Mouse (Mus musculus) layer of hippocampus, postnatal 25 days (tissue): Measurements from ENCODE around the gene Zswim8. TPM values are rescaled to one million over a fixed set of nuclear protein-coding genes. Genes with fewer than 3 reads are reported as not detected.
"Not testable (repeated sequence)": the region's sequence is repeated elsewhere in the genome, so short reads cannot be mapped to it uniquely, and the experiment has no call there.

ENCODE experiments used
- DNase-seq, 2 experiments: peaks; one replicate each; pipeline ENCODE4 v3.0.0; 2022; ENCODE audit warnings: mixed read lengths in 2 of 2, low spot score in 1 of 2; ENCODE audit errors: extremely low spot score in 1 of 2
- total RNA-seq, 2 experiments: library from RNA; stranded (reverse); gene quantifications; 2 replicates each; pipeline ENCODE4 v1.2.3; 2021

The Zswim8 gene
- total RNA-seq, 2 experiments from 2014 or later: 151 to 180 TPM

DNA sequence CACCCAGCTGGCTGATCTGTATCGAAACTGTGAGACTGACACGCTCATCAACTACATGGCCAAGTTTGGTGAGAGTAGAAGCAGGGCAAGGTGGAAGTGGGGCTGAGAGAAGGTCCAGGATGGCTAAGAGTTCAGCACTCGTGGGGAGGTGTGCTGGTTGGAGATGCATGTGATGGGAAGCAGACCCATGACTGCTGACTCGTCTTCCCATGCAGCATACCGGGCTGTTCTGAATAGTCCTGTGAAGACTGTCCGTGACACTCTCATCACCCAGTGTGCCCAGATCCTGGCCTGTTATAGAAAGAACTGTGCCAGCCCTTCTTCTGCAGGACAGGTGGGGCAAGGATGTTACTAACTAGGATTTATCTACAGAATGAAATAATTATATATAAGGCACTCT is 15.6 kb upstream of the Zswim8 start:
- no peak for DNase-seq

DNA sequence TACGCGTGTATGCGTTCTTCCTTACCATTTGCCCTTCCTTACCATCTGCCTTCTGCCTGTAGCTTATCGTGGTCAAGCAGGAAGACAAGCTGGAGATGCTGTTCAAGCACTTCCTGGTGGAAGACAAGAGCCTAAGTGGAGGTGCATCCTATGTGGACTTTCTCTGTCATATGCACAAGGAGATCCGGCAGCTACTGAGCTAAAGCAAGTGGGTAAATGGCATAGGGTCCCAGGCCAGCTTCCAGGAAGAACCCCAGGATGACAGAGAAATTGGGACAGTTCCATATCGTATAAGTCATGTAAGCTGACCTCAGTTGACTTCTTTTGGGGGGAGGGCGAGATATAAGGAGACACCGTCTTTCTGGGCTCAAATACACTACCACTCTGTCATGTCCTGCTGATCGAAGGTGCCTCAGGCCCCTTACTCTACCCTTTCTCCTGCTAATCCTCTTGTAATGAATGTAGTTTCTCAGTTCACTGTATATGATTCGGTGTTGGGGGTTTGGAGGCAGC is 13.7 kb upstream of the Zswim8 start:
- DNase-seq: no peak

DNA sequence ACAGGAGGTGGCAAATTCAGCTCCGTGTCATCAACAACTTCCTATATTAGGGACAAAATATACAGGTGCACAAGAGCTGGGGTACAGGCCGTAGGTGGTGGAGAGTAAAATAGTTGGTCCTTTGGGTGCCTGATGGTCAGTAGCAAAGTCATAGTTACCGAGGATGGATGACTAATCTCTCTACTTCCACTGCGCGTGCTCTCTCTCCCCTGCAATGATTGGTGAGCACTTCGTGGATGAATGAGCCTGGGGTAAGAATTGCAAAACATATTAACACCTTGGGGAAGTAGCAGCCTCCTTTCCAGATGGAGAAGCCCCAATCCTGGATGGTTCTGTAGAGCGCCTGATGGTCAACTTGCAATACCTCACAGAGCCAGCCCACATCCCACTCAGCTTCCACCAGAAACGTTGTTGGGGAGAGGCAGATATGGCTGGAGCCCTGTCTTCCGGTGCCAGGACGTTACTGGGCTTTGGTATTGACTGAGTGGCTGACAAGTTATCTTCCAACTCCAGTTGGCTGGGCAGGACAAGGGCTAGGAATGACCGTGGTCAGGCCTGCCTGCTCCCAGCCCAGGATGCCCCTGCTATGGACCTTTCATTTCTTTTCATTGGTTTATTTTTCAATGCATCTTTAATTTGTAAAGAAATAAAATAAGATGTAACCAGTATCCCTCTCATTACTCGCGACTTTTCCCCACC is 13.0 kb upstream of the Zswim8 start:
- DNase-seq: peak in 1 of 2 experiments; percentile 38

DNA sequence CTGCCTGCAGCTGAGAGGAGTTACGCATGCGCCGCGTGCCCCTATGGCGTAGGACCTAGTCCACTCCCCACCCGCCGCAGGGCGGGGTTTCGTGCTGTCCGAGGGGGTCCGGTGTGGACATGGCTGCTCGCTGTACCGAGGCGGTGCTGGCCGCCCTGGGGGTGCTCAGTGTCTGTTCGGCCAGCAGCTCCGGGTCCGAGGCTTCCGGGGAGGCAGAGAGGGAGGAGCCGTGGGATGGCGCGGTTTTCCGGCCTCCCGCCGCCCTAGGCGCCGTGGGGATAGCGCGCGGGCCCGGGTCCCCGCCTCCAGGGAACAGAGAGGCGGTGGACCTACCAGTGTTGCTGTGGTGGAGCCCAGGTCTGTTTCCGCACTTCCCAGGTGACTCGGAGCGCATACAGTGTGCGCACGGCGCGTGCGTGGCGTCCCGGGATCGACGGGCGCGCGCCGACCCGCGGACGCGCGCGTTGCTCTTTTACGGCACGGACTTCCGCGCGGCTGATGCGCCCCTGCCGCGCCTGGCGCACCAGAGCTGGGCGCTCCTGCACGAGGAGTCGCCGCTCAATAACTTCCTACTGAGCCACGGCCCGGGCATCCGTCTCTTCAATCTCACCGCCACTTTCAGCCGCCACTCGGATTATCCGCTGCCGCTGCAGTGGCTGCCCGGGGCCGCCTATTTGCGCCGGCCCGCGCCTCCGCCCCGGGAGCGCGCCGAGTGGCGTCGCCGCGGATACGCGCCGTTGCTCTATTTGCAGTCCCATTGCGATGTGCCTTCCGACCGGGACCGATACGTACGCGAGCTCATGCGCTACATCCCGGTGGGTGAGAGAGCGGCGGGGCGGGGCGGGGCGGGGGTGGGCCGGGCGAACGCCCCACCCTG is 12.2 kb upstream of the Zswim8 start, which contains the start of gene Fut11:
Gene Fut11, plus strand, starts transcription at position 85 of the 877 bp plus-strand sequence.
- peak; percentile 74 to 78 for DNase-seq

DNA sequence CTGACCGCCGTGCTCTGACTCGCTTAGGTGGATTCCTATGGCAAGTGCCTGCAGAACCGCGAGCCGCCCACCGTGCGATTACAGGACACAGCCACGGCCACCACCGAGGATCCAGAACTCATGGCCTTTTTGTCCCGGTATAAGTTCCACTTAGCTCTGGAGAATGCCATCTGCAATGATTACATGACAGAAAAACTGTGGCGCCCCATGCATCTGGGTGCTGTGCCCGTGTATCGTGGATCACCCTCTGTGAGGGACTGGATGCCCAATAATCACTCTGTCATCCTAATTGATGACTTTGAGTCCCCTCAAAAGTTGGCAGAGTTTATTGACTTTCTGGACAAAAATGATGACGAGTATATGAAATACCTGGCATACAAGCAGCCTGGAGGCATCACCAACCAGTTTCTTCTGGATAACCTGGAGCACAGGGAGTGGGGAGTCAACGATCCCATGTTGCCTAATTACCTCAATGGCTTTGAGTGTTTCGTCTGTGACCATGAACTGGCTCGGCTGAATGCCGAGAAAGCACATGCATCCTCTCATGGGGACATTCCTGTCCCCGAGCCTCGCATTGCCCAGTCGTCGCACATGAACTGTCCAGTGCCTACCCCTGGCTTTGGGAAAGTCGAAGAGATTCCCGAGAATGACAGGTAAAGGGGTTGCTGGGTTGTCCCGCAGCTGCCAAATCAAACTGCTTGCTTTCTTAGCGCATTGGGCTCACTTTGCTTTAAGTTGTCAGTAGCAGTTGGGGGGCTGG is 11.4 kb upstream of the Zswim8 start:
- DNase-seq: no peak

DNA sequence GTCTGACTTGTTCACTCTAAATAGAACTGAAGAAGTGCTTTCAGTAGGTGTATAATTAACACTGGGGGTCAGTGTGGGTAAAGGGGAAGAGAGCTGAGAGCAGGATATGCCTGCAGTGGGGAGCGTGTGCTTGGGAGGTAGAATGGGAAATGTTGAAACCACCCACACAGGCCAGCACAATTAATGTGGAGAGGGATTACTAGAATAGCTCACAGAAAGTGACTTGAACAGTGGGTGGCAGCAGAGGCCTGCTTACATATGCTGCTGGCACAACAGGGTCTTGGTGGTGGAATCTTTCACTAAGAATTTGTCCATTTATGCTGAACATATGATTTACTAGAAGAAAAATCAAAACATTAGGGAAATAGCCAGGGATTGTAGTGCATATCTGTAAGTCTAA is 10.4 kb upstream of the Zswim8 start:
- peak in 1 of 2 experiments; percentile 47 for DNase-seq

DNA sequence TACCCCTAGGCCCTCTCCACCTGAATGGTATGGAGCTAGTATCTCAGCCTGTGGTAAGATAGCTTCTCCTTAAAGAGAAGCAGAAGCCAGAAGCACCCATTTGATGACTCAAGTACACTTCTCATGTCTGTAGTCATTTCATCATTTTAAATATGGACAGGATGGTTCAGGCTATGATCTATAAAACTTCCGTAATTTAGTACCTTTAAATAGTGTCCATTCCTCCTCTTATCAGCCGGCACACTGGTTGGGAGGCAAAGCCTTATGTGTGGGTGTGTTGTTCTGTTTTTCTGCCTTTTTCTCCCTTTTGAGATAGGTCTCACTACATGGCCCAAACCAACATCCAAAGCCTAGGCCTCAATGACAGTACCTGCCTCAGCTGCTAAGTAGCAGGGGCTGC is 8.8 kb upstream of the Zswim8 start:
- DNase-seq: no peak

DNA sequence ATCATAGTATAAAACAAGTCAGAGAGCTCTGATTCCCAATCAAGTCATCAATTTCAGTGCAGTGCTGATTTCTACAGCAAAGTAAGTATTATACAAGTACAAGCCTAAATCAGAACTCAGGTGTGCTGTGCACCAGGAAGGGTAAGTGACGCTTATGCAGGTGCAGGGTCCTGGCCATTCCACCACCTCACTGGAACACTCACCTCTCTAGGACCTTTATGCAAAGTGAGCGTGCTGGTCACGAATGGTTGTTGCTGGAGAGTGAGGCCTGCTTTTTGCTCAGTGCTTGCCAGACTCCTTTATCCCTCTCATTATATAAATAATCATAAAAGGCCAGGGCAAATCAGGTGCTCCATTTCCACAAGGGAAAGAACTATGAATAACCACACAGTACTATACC is 7.0 kb upstream of the Zswim8 start:
- DNase-seq: no peak

DNA sequence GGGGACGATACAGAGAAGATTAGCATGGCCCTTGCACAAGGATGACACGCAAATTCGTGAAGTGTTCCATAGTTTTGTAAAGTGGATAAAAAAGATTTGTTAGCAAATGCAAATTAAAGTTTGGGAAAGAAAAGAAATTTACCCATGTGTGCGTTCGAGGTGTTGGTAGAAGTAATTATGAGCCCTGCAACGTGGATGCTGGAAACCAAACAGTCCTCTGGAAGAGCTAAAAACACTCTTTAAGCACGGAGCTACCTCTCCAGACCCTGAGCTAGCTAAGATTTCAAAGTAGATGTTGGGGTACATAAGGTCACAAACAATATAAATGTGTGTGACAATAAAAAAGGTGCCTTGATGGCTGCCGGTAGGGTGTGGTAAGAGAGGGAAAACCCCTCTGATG is 5.8 kb upstream of the Zswim8 start:
- no peak for DNase-seq

DNA sequence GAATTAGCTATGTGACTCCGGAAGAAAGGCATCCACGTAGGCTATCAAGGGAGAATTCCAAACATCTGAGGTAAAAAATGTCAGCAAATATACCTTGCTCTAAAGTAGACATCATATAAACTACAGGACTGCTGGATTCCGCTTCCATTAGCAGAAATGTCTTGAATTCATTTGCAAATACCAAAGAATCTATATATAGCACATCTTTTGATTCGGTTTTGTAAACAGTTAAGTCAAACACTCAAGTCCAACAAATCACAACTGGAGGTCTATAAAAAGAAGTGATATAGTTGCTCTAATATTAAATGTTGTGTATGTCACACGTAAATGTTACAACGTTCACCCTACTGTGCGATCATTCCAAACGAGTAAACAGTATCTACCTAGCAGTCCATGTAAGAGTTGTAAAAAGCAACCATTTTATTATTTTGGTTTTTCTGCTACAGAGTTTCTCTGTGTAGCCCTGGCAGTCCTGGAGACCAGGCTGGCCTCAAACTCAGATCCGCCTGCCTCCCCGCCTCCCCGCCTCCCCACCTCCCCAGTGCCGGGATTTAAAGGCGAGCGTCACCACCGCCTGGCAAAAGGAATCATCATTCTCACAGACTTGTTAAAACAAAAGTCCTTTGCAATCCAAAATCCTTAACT is 5.1 kb upstream of the Zswim8 start:
- no peak for DNase-seq

DNA sequence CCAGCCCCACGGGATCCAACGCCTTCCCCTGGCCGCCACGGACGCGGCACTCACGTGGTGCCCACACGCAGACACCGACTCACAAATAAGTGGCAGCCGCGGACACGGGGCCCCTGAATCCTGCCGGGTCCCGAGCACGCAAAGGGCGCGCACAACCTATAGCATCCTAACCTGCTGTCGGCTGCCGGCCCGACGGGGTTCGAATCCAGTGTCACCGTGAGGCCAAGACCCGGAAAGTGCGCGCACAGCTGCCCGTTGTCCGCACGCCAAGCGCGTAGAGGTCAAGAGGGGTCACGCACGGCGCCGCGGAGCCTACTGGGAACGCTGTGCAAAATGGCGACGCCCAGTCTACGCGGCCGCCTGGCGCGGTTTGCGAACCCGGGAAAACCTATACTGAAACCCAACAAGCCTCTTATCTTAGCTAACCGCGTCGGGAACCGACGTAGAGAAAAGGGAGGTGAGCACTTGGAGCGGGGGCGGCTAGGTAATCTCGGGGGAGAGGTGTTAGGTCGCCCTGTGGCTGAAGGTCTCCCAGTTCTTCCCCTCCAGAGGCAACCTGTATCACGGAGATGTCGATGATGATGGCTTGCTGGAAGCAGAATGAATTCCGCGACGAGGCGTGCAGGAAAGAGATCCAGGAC is 4.5 kb upstream of the Zswim8 start, which contains the start of gene Chchd1:
Gene Chchd1, plus strand, starts transcription at position 266 of the 641 bp plus-strand sequence.
- peak; percentile 90 to 92 for DNase-seq

DNA sequence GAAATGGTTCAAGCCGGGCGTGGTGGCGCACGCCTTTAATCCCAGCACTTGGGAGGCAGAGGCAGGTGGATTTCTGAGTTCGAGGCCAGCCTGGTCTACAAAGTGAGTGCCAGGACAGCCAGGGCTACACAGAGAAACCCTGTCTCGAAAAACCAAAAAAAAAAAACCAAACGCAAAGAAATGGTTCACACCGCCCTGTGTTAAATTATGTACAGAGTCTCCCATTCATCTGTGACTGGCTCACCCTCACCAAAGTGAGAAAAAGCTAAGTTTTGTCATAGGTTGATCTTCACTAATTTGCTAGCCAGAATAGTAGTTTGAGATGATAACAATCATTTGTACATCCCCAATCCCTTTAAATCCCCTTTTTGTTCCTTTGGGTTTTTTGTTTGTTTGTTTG is 3.9 kb upstream of the Zswim8 start:
- DNase-seq: not testable (repeated sequence)

DNA sequence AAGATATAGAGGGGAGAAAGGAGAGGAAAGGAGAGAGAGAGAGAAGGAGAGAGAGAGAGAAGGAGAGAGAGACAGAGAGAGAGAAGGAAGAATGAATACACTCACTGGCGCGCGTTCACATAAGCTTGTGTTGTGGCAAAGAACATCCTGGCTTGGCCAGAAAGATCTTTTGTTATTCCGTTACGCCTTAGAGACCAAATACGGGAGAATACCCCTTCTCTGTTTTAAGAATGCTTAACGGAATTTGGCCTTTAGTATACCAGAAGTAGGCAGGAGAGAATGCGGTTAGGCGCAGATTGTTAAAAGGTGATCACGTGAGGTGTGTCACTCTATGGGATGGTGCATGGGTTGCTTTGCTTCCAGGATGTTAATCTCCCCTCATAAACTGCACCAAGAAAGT is 887 bp downstream of the Zswim8 start:
- no peak for DNase-seq

DNA sequence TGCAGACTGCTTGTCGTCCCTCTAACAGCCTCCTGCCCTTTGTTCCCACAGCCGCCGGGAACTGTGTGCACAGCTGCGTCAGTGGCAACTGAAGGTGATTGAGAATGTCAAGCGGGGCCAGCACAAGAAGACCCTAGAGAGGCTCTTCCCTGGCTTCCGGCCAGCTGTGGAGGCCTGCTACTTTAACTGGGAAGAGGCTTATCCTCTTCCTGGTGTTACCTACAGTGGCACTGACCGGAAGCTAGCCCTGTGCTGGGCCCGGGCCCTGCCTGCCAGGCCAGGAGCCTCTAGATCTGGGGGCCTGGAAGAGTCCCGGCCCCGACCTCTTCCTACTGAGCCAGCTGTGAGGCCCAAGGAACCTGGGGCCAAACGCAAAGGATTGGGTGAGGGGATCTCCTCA is 6.5 kb downstream of the Zswim8 start:
- DNase-seq: no peak

DNA sequence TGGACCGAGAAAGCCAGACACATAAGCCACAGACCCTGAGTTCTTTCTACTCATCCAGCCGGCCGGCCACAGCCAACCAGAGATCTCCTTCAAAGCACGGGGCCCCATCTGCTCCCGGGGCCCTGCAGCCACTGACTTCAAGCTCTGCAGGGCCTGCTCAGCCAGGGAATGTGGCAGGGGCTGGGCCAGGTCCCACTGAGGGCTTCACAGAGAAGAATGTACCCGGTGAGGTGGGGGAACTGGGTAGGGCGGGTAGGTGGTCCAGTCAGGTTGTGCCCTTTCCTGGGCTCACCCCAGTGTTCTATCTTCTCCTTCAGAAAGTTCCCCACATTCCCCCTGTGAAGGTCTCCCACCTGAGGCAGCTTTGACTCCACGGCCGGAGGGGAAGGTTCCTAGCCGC is 11.1 kb downstream of the Zswim8 start:
- no peak for DNase-seq

DNA sequence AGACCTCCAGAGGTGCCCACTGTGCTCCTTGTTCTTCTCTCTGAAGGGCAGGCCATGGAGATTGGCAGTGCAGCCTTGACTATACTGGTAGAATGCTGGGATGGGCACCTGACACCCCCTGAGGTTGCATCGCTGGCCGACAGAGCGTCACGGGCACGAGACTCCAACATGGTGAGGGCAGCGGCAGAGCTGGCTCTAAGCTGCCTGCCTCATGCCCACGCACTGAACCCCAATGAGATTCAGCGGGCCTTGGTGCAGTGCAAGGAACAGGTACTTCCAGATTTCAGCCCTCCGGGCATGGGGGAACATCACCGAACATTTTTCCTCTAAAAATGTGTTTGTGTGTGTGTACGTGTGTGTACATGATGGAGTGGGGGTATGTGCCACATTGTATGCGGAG is 12.4 kb downstream of the Zswim8 start:
- no peak for DNase-seq

DNA sequence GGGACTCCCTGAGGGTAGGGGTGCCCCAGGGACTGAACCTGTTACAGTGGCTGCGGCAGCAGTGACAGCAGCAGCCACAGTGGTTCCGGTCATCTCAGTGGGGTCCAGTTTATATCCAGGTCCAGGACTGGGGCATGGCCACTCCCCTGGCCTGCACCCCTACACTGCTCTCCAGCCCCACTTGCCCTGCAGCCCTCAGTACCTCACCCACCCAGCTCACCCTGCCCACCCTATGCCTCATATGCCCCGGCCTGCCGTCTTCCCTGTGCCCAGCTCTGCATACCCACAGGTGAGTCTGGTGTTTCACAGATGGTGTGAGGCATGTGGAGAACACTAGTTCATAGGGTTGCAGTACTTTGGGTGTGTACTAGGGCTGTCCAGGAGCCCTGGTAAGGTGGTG is 14.0 kb downstream of the Zswim8 start:
- no peak for DNase-seq

DNA sequence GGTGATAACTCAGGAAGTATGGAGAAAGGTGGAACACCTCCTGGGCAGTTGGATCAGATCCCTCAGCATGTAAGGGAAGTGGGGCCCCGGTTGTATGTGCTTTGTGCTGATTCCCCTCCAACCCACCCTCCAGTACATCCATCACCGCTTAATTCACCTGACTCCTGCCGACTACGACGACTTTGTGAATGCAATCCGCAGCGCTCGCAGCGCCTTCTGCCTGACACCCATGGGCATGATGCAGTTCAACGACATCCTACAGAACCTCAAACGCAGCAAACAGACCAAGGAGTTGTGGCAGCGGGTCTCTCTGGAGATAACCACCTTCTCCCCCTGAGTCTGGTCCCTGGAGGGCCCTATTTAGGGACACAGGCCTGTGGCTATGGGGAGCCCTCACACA is 15.7 kb downstream of the Zswim8 start:
- no peak for DNase-seq

DNA sequence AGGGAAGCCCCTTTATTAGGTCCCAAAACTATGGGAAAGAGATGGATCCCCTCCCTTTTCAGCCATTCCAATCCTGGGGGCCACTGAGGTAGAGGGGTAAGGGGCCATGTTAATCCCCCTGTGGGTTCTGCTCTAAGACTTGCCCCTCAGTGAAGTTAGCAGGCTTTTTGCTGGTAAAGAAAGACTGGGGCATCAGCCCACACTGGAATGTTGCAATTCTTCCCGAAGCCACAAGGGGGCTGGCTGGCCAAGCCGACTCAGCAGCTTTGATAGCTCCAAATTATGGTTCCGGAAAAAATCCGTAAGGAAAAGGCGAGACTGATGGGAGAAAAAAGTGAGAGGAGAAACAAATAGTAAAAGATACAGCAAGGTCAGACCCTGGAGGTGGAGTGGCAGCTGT is 16.7 kb downstream of the Zswim8 start:
- DNase-seq: peak; percentile 62 to 76
